Mouse (Mus musculus): Measurements from ENCODE around the gene Fbxo22. TPM values are rescaled to one million over a fixed set of nuclear protein-coding genes. Genes with fewer than 3 reads are reported as not detected.
"Not testable (repeated sequence)": the region's sequence is repeated elsewhere in the genome, so short reads cannot be mapped to it uniquely, and the experiment has no call there.

Fbxo22 gene
- total RNA-seq, 2 experiments from 2014 or later: 41.0 to 44.7 TPM

DNA sequence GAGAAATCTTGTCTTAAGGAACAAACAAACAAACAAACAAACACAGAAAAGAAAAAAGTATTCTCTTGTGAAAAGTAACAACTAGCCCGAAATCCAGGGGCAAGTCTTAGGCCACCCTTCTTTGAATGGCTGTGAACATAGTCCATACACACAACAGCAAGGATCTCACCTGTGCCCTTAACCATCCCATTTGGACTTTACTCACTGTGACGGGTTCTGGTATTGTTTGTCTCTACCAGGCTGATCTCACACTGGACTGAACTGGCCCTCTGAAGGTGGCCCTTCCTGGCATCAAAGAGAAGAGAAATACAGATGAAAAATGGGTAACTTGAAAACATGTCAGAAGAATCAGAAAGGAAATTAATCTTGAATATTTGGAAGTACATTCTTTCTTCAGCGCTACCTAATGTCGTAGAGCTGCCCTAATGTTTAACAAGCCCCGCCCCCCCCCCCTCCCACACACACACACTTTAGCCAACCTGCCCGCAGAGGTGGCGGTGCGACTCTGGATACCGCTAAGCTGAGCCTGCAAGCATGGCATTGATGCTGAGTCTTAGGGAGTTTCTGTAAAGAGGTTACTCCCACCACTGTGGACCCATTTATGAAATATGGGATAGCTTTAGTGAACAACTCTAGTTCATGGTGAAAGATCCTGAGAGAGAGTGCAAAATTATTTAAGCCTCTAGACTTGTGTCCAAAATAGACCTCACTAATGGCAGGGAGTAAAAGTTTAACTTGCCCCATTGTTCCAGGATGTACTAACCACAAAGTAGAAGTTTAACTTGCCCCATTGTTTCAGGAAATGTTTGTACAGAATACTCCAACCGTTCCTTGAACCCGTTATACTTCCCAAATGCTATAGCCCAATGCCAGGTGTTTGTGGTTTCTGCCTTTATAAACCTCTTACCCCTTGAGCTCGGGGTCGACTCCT is 27.8 kb downstream of the Fbxo22 start:
- no peak for ATAC-seq (ENCODE audit: poor library complexity, severe bottlenecking)

DNA sequence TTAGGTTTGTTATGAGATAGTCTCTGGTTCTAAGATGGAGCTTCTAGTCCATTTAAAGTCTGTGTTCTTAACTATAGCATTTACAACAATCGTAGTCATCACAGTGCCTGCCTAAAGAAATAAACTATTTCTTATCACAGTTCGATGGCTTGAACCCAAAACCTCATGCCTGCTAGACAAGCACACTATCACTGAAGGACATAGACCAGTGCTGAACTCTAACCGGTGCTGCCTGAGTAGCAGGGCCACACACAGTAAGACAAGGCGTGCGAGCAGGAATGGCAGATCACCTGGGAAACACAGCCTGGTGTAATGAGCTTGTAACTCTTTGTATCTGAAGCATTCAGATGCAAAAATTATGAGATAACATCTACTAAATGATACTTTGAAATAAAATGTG is 32.1 kb downstream of the Fbxo22 start:
- ATAC-seq (ENCODE audit: poor library complexity, severe bottlenecking): no peak

DNA sequence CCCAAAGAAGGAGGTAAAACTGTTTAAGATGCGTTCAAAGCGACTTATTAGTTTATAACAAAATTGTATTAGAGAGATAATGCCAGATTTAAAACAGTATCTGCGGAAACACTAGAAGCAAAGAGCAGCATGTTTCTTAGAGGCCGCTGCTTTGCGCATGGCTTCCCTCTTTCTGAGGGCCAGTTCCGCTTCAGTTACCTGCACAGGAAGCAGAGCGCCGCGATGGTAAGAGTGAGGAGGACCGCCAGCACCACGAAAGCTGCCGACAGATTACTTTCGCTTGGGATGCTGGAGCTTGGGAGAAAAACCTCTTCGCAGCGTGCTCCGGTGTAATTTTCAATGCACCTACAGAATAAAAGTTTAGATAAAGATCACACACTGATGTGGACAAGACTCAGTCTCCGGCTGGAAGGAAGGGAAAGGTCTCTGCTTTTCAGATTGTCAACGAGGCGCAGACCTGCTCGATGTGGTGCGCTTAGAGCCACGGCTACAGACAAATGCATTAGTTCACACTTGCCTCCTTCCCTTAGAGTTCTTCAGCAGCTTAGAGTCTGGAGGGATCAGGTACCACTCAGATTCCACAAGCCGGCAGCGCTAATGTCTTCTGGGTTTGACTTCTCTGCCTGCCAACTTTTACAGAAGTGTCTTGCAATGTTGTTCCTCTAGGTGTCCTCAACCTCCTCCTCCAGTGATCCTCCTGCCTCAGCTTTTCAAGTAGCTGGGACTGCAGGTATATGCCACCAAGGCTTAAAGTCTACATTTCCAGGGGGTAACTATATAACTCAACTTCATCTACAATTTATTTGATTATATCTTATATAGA is 33.3 kb downstream of the Fbxo22 start:
- peak; percentile 94 for ATAC-seq (ENCODE audit: poor library complexity, severe bottlenecking)

GRCm38 (mm10) chr9:55243280-55243679 is 34.6 kb downstream of the Fbxo22 start:
- ATAC-seq (ENCODE audit: poor library complexity, severe bottlenecking): no peak

- ATAC-seq (ENCODE audit: poor library complexity, severe bottlenecking): peak; percentile 58
Observed at GRCm38 (mm10) chr9:55244079-55244478, 35.4 kb downstream of the Fbxo22 start.

DNA sequence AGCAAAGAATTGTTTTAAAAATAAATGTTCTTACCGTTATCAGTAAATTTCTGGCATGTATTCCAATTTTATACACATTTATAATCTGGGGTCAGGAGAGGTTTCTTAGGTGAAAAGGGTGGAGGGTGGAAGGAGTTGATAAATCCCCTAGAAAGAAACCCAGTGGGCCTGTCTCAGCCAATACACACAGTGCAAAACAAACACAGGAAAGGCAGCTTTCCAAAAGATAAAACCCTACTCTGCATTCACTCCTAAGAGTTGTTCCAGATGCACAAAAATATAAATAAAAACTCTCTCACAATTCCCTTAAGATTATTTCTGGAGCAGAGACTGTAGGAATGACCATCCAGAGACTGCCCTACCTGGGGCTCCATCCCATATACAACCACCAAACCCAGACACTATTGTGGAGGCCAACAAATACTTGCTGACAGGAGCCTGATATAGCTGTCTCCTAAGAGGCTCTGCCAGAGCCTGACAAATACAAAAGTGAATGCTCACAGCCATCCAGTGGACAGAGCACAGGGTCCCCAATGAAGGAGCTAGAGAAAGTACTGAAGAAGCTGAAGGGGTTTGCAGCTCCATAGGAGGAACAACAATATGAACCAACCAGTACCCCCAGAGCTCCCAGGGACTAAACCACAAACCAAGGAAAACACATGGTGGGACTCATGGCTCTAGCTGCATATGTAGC is 36.5 kb downstream of the Fbxo22 start:
- ATAC-seq (ENCODE audit: poor library complexity, severe bottlenecking): not testable (repeated sequence)

DNA sequence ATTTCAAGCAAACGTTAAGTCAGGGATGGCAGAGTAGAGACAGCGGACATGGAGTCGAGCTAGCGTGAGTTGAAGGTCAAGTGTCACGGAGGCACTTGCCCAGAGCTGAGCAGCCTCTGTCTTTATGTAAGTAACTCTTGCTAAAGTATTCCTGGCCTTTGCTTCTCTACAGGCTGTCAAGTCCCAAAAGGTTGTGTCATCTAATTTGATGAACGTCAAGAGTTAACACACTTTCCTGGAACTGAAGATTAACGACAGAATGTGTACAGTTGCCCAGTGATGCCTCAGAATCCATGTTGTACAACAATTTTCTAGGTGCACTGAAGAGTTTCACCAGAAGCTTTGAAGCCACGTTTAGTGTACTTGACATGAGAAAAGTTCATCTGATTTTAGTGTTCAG is 37.7 kb downstream of the Fbxo22 start:
- ATAC-seq (ENCODE audit: poor library complexity, severe bottlenecking): no peak

DNA sequence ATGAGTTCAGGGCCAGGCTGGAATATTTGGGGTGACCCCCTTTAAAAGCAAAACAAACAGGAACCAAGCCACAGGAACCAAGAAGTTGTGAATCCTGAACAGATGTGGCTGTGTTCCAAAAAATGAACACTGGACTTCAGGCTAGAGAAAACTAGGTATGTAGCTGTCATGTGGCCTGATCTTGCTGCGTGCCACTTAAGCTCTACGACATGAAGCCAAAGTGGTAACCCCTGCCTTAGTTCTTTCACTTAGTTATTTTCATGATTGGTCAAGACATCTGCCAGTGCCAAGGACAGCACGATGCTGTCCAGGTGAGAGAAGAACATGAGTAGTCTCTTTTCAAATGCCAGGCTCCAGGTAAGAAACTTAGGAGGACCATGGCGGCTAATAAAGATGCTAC is 38.2 kb downstream of the Fbxo22 start:
- ATAC-seq (ENCODE audit: poor library complexity, severe bottlenecking): no peak

DNA sequence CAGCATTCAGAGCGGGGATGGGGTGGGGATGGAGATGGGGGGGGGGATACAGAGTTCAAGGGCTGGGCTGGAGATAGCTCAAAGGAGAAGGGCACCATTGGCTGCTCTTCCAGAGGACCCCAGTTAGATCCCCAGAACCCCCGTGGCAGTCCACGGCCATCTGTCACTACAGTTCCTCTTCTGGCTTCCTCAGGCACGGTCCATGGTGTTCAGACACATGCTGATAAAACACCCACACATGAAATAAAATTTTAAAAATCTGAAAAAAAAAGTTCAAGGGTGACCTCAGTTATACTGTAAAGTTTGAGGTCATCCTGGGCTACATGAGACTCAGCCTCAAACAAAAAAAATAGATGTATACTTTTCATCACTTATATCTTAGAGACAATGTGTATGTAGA is 39.7 kb downstream of the Fbxo22 start:
- ATAC-seq (ENCODE audit: poor library complexity, severe bottlenecking): no peak

GRCm38 (mm10) chr9:55250595-55251247 is 42.0 kb downstream of the Fbxo22 start:
- no peak for ATAC-seq (ENCODE audit: poor library complexity, severe bottlenecking)

DNA sequence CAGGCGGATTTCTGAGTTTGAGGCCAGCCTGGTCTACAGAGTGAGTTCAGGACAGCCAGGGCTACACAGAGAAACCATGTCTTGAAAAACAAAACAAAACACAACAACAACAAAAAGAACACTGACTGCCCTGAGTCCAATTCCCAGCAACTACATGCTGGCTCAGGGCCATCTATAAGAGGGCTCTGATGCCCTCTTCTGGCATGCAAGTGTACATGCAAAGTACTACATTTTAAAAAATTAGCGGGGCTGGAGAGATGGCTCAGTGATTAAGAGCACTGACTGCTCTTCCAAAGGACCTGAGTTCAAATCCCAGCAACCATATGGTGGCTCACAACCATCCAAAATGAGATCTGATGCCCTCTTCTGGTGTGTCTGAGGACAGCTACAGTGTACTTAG is 43.4 kb downstream of the Fbxo22 start:
- ATAC-seq (ENCODE audit: poor library complexity, severe bottlenecking): peak; percentile 43; the same call in 1 of the 2 replicates

- no peak for ATAC-seq (ENCODE audit: poor library complexity, severe bottlenecking)
Observed at GRCm38 (mm10) chr9:55253849-55254248, 45.1 kb downstream of the Fbxo22 start.

GRCm38 (mm10) chr9:55255056-55255455 is 46.3 kb downstream of the Fbxo22 start:
- no peak for ATAC-seq (ENCODE audit: poor library complexity, severe bottlenecking)

DNA sequence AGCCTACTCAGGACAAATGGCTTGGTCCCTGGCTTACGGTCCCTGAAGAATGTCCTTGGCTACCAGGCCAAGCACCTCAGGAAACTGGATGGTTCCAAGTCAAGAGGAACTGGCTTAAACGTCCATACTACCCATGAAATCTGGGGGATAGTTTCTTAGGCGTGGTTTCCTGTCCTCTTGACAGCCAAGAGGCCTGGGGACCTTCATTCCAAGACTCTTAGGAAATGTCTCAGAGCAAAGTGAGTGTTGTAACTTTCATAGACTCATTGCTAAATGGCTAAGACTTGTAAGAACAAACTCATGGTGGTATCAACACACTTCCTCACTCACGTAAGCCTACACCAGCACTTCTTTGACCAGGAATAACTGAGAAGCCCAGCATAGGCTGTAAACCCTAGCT is 46.9 kb downstream of the Fbxo22 start:
- ATAC-seq (ENCODE audit: poor library complexity, severe bottlenecking): peak; percentile 90

- ATAC-seq (ENCODE audit: poor library complexity, severe bottlenecking): peak; percentile 54
Observed at GRCm38 (mm10) chr9:55257105-55257504, 48.4 kb downstream of the Fbxo22 start.

- ATAC-seq (ENCODE audit: poor library complexity, severe bottlenecking): no peak
Observed at GRCm38 (mm10) chr9:55259741-55260140, 51.0 kb downstream of the Fbxo22 start.

DNA sequence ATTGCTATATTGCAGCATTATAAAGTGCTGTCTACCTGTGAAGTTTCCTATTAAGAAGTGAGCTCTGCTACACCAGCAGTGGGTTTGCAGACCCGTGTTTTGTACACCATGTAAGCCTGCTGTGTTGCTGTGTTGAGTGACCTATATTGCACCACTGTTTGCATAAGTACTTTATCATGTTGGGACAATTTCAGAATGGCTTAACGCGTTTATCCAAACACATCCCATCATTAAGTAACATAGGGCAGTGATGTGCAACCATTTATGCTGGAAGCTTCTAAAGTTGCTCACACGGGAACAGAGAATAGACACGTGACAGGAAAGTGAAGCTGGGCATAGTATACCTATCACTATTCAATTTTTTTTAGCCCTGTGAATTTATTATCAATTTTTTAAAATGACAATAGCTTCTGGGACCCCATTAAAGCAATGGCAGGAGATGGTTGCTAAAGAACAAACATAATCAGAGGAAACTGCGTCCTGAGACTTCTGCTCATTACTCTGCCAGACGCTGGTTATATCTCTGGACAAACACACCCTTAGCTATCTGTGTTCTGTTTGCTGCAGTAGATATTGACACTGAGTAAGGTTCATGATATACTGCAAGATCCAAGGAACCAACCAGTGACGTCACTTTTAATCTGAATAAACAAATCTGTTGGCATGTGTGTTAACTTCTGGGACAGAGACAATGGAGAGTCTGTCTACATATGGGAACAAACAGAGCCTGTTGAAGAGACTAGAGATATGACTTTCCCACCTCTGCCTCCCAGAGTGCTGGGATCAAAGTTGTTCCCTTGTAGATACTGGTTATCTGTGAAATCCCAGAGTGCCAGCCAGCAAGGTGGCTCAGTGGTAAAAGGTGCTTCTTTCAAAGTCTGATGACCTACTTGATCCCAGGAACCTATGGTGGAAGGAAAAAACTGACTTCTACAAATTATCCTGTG is 55.9 kb downstream of the Fbxo22 start:
- no peak for ATAC-seq (ENCODE audit: poor library complexity, severe bottlenecking)

DNA sequence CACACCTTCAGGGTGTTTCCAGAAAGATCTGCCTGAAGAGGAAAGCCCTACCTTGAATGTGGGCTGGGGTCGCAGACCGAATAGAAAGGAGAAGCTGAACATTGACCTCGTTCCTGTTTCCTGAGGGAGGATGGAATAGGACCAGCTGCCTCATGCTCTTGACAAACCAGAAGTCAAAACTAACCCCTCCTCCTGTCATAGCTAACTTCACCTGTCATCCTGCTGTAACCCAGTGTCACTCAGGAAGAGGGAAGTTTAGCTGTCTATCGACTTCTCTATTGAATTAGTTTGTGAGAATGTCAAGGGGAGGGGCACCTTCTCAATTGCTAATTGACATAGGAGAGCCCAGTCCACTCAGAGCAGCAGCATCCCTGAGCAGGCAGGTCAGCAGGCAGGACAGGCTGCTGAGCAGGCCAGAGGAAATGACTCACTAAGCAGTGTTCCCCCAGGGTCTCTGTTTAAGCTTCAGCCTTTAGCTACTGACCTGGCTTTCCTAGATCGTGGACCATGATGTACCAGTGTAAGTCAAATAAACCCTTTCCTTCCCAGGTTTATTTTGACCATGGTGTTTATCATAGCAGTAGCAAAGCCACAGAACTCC is 63.3 kb downstream of the Fbxo22 start:
- ATAC-seq (ENCODE audit: poor library complexity, severe bottlenecking): peak; percentile 74

GRCm38 (mm10) chr9:55273906-55274305 is 65.2 kb downstream of the Fbxo22 start:
- no peak for ATAC-seq (ENCODE audit: poor library complexity, severe bottlenecking)
